Mouse (Mus musculus): Measurements from ENCODE around the gene Anks1.

DNA sequence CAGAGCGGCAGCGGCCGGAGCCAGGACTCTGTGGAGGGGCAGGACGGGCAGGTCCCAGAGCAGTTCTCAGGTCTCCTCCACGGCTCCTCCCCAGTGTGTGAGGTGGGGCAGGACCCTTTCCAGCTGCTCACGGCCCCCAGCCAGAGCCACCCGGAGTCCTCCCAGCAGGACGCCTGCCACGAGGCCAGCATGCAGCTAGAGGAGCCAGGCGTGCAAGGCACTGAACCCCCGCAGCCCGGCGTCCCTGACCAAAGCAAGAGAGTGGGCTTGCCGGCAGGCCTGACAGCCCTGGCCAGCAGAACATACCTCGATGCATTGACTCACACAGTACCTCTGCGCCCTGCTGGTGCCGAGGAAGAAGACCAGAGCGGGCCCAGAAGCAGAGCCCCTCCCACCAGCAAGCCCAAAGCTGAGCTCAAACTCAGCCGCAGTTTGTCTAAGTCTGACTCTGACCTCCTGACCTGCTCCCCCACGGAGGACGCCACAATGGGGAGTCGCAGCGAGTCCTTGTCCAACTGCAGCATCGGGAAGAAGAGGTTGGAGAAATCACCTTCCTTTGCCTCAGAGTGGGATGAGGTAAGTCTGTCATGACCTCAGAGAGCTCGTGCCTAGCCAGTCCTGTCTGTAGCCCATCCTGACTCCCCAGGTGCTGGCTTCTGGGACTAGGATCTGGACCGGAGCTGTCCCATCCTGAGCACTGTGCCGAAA is 98.9 kb downstream of the Anks1 start:
- TF ChIP-seq CTCF (IDR thresholded peaks at IDR 0.05; ENCODE audit: borderline replicate concordance, extremely low read depth, insufficient read depth, insufficient read length) (no peak), POLR2A (IDR thresholded peaks at IDR 0.05; ENCODE audit: borderline replicate concordance, extremely low read depth, insufficient read depth, insufficient read length, poor library complexity, severe bottlenecking) (no peak)
